Mouse (Mus musculus): ENCODE data around the gene Upf3b. TPM values are rescaled to one million over a fixed set of nuclear protein-coding genes. Genes with fewer than 3 reads are reported as not detected.

Upf3b gene
- total RNA-seq (2023; ENCODE audit: inconsistent age), result 46.3 to 51.6 TPM (median 49.7 TPM) in 4 replicates

GRCm38 (mm10) chrX:37110193-37110880 lies at the start of gene Upf3b:
Gene Upf3b, minus strand, starts transcription at chrX:37110322.

GRCm38 (mm10) chrX:37126671-37127358 lies 16.7 kb upstream of the Upf3b start, which contains the start of gene Nkap:
Gene Nkap, plus strand, starts transcription at chrX:37126795.

GRCm38 (mm10) chrX:37084927-37085660 lies 25.0 kb downstream of the Upf3b start, which contains the start of gene Rpl39:
Gene Rpl39, minus strand, starts transcription at chrX:37085402.

GRCm38 (mm10) chrX:37048066-37048889 lies 61.8 kb downstream of the Upf3b start, which contains the start of gene Sowahd:
Gene Sowahd, plus strand, starts transcription at chrX:37048845.

Other genes starting within 250 kb of the Upf3b start
- gene Ube2a, start 236.4 kb downstream of the Upf3b start, total RNA-seq (2023; ENCODE audit: inconsistent age), result 65.8 to 83.1 TPM (median 73.8 TPM) in 4 replicates
- gene C330007P06Rik, start 236.2 kb downstream of the Upf3b start, total RNA-seq (2023; ENCODE audit: inconsistent age), result 40.2 to 47.0 TPM (median 43.4 TPM) in 4 replicates
- 11.7 to 12.9 TPM (median 12.1 TPM) in 4 replicates for gene Nkrf, start 207.4 kb downstream of the Upf3b start, total RNA-seq (2023; ENCODE audit: inconsistent age)
- 103 to 126 TPM (median 116 TPM) in 4 replicates for gene Sept6, start 118.5 kb downstream of the Upf3b start, total RNA-seq (2023; ENCODE audit: inconsistent age)
- gene Sowahd, start 61.5 kb downstream of the Upf3b start, total RNA-seq (2023; ENCODE audit: inconsistent age), result not detected in 4 replicates
- gene Rpl39, start 24.9 kb downstream of the Upf3b start, total RNA-seq (2023; ENCODE audit: inconsistent age), result 1,363 to 1,422 TPM (median 1,391 TPM) in 4 replicates
- gene Nkap, start 16.5 kb upstream of the Upf3b start, total RNA-seq (2023; ENCODE audit: inconsistent age), result 15.6 to 18.2 TPM (median 16.6 TPM) in 4 replicates
- not detected in 4 replicates for gene Akap14, start 58.5 kb upstream of the Upf3b start, total RNA-seq (2023; ENCODE audit: inconsistent age)
- gene Ndufa1, start 80.8 kb upstream of the Upf3b start, total RNA-seq (2023; ENCODE audit: inconsistent age), result 89.5 to 105 TPM (median 95.8 TPM) in 4 replicates
- gene Rnf113a1, start 80.9 kb upstream of the Upf3b start, total RNA-seq (2023; ENCODE audit: inconsistent age), result 1.00 to 1.9 TPM (median 1.2 TPM) in 4 replicates
- not detected in 4 replicates for gene Gm9, start 100.7 kb upstream of the Upf3b start, total RNA-seq (2023; ENCODE audit: inconsistent age)
- gene Rhox1, start 111.9 kb upstream of the Upf3b start, total RNA-seq (2023; ENCODE audit: inconsistent age), result not detected in 4 replicates
- not detected in 4 replicates for gene Rhox2a, start 134.7 kb upstream of the Upf3b start, total RNA-seq (2023; ENCODE audit: inconsistent age)
- not detected in 4 replicates for gene Rhox3a, start 139.6 kb upstream of the Upf3b start, total RNA-seq (2023; ENCODE audit: inconsistent age)
- not detected in 4 replicates for gene Rhox4a, start 155.0 kb upstream of the Upf3b start, total RNA-seq (2023; ENCODE audit: inconsistent age)